Mouse (Mus musculus) embryonic facial prominence, embryonic 13.5 days (tissue): ENCODE results near the gene Dnal4. TPM values are rescaled to one million over a fixed set of nuclear protein-coding genes. Genes with fewer than 3 reads are reported as not detected.
"Not testable (repeated sequence)": the region's sequence is repeated elsewhere in the genome, so short reads cannot be mapped to it uniquely, and the experiment has no call there.

ENCODE experiments used
- ATAC-seq: fragments of 200-750 bp; cut with Nextera tagmentation; 2 replicates; pipeline ENCODE4 v1.8.0; 2017; ENCODE audit warnings: low read depth; ENCODE audit not compliant: insufficient number of reproducible peaks, insufficient read depth, low FRiP score, low TSS enrichment
- H3K27ac ChIP-seq: fragments of 300-500 bp; sonication (generic); 2 replicates; pipeline ENCODE4 v1.5.1; 2015; ENCODE audit warnings: moderate library complexity, mild to moderate bottlenecking, inconsistent platforms
- H3K27me3 ChIP-seq: fragments of 300-500 bp; sonication (generic); 2 replicates; pipeline ENCODE4 v1.6.1; 2015; ENCODE audit warnings: mild to moderate bottlenecking, inconsistent platforms
- H3K36me3 ChIP-seq: fragments of 300-500 bp; sonication (generic); 2 replicates; pipeline ENCODE4 v1.6.1; 2015; ENCODE audit warnings: mild to moderate bottlenecking, inconsistent platforms
- H3K4me1 ChIP-seq: fragments of 300-500 bp; sonication (generic); 2 replicates; pipeline ENCODE4 v1.6.1; 2015; ENCODE audit warnings: inconsistent platforms
- H3K4me2 ChIP-seq: fragments of 300-500 bp; sonication (generic); 2 replicates; pipeline ENCODE4 v1.6.1; 2015; ENCODE audit warnings: moderate library complexity, mild to moderate bottlenecking, inconsistent platforms
- H3K4me3 ChIP-seq: fragments of 300-500 bp; sonication (generic); 2 replicates; pipeline ENCODE4 v1.5.1; 2015; ENCODE audit warnings: mild to moderate bottlenecking, inconsistent platforms
- H3K9ac ChIP-seq: fragments of 300-500 bp; sonication (generic); 2 replicates; pipeline ENCODE4 v1.6.1; 2015; ENCODE audit warnings: mild to moderate bottlenecking, inconsistent platforms
- H3K9me3 ChIP-seq: fragments of 300-500 bp; sonication (generic); 2 replicates; pipeline ENCODE4 v1.6.1; 2016; ENCODE audit warnings: inconsistent platforms
- WGBS: fragments of 180-500 bp; shearing (Covaris S2); methylation state at CpG from one replicate; pipeline ENCODE4 v1.1.7; 2015; ENCODE audit warnings: mixed read lengths; 5-methylcytosine and 5-hydroxymethylcytosine counted together
- polyA plus RNA-seq: library from polyadenylated mRNA; unstranded; fragments of >200 nt; fragmentation: Nextera tagmentation; extraction: Ambion mirVana; gene quantifications from 2 replicates; pipeline ENCODE4 v1.2.1, GENCODE M21; 2015

Gene Dnal4
- 69.2 and 74.4 TPM in 2 replicates for polyA plus RNA-seq

DNA sequence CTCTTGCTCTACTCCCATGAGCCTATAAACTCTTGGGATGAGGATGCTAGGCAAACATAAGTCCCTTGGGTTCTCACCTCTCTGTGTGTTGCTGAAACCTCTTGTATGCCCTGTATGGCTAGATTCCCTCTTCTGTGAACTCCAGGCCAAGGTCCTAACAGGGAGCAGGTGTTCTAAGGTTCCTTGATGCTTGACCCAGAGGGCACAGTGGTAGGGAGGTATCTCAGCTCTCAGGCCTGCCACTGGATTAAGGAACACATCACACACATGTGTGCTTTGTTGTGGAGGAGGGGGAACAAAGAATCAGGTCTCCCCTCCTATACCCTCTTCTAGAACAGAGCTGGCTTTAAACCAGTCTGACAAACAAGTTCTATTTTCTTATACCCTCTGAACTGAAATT lies at the start of gene Dnal4:
Gene Dnal4, minus strand, starts transcription at position 101 of the 400 bp plus-strand sequence.
- Histone ChIP-seq H3K4me3 (no peak within 1 kb of the TSS), H3K4me1 (peaks cover 24% of the 10 kb centered on the region), H3K9me3 (no peaks in the 10 kb centered on the region), H3K27me3 (no peaks in the 10 kb centered on the region), H3K36me3 (no peaks in the 10 kb centered on the region), H3K27ac (no peak within 1 kb of the TSS), H3K4me2 (no peak within 1 kb of the TSS), H3K9ac (no peak within 1 kb of the TSS)
- ATAC-seq: no peak

GRCm38 (mm10) chr15:79827061-79827777 lies 49.6 kb upstream of the Dnal4 start:
- peaks cover 73% of the 10 kb centered on the region for H3K4me1 ChIP-seq
- H3K9me3 ChIP-seq: no peaks in the 10 kb centered on the region
- 0 out of 2 replicates have a peak overlapping the region, but pooled peaks have one; percentile 51 for H3K9ac ChIP-seq
- no peak overlapping the region for H3K27ac ChIP-seq
- 88% methylated on average over 14 of the region's 14 CpGs for WGBS
- H3K36me3 ChIP-seq: peaks cover 60% of the 10 kb centered on the region
- no peaks in the 10 kb centered on the region for H3K27me3 ChIP-seq
- ATAC-seq: no peak
- H3K4me2 ChIP-seq: no peak overlapping the region
- H3K4me3 ChIP-seq: no peak overlapping the region

- peaks cover 53% of the 10 kb centered on the region for H3K36me3 ChIP-seq
- H3K4me1 ChIP-seq: peaks cover 65% of the 10 kb centered on the region
- 0 out of 2 replicates have a peak overlapping the region, but pooled peaks have one; percentile 51 for H3K9ac ChIP-seq
- H3K9me3 ChIP-seq: no peaks in the 10 kb centered on the region
- no peaks in the 10 kb centered on the region for H3K27me3 ChIP-seq
- H3K4me3 ChIP-seq: no peak overlapping the region
- WGBS: 77% methylated on average over 9 of the region's 9 CpGs
- no peak overlapping the region for H3K27ac ChIP-seq
- H3K4me2 ChIP-seq: no peak overlapping the region
- ATAC-seq: no peak
Observed at GRCm38 (mm10) chr15:79826221-79826935, 48.7 kb upstream of the Dnal4 start.

- no peak overlapping the region for H3K4me3 ChIP-seq
- peaks cover 51% of the 10 kb centered on the region for H3K36me3 ChIP-seq
- H3K9me3 ChIP-seq: no peaks in the 10 kb centered on the region
- H3K4me2 ChIP-seq: no peak overlapping the region
- ATAC-seq: no peak
- H3K4me1 ChIP-seq: peaks cover 59% of the 10 kb centered on the region
- no peak overlapping the region for H3K9ac ChIP-seq
- 47% methylated on average over 14 of the region's 14 CpGs for WGBS
- no peak overlapping the region for H3K27ac ChIP-seq
- no peaks in the 10 kb centered on the region for H3K27me3 ChIP-seq
Observed at GRCm38 (mm10) chr15:79825146-79825825, 47.6 kb upstream of the Dnal4 start.

GRCm38 (mm10) chr15:79823588-79824280 lies 46.1 kb upstream of the Dnal4 start:
- Histone ChIP-seq H3K27ac (no peak overlapping the region), H3K4me2 (no peak overlapping the region), H3K4me1 (peaks cover 45% of the 10 kb centered on the region), H3K27me3 (no peaks in the 10 kb centered on the region), H3K9me3 (no peaks in the 10 kb centered on the region), H3K9ac (no peak overlapping the region), H3K36me3 (peaks cover 40% of the 10 kb centered on the region), H3K4me3 (no peak overlapping the region)
- 72% methylated on average over 19 of the region's 19 CpGs for WGBS
- ATAC-seq: no peak

DNA sequence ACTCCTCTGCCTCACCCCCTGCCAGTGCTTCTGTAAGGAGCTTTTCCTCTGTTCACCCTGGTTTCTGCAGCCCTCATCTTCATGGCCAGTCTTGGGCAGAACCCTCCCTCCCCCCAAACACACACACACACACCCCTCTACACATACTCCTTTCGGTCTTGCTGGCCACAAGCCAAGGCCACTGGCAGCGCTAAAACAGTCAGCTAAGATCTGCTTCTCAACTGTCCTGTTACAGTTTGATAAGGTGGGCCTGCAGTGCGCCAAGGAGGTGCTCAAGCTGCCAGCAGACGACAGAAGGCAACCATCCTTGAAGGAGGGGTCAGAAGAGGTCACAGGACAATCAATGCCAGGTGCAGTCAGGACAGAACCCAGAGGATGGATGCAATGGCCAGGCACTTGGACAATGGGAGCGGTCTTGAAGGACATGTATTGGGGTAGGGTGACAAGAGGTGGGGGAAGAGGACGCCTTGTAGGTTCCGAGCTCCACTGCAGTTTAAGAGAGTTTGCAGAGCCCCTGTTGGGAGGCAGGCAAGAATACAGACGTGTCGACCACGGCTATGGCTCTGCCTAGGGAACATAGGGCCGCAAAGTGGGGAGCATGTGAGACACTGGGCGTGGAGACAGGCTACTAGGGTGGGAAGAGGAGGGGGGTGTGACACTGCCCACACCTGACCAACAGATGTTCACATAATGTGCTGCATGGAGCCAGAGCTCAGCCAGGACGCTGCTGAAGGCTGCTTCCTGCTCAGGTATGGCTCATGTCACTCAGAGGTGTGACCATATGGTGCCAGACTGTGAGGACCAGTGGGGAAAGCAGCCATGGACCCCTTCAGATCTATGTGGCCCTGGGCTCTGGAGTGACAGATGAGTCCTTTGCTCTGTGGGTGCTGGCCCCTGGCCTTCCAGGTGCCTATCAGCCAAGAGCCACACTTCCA lies 44.9 kb upstream of the Dnal4 start:
- no peak overlapping the region for H3K4me2 ChIP-seq
- H3K27ac ChIP-seq: no peak overlapping the region
- 0 out of 2 replicates have a peak, but pooled peaks have one; percentile 13 for ATAC-seq
- no peak overlapping the region for H3K4me3 ChIP-seq
- H3K9me3 ChIP-seq: no peaks in the 10 kb centered on the region
- H3K9ac ChIP-seq: no peak overlapping the region
- H3K36me3 ChIP-seq: peaks cover 28% of the 10 kb centered on the region
- WGBS: 63% methylated on average over 13 of the region's 13 CpGs
- no peaks in the 10 kb centered on the region for H3K27me3 ChIP-seq
- peaks cover 33% of the 10 kb centered on the region for H3K4me1 ChIP-seq

GRCm38 (mm10) chr15:79818325-79818724 lies 40.7 kb upstream of the Dnal4 start:
- H3K36me3 ChIP-seq: peaks cover 10% of the 10 kb centered on the region
- no peaks in the 10 kb centered on the region for H3K9me3 ChIP-seq
- no peak overlapping the region for H3K4me3 ChIP-seq
- no peak overlapping the region for H3K4me2 ChIP-seq
- no peak overlapping the region for H3K27ac ChIP-seq
- H3K4me1 ChIP-seq: peaks cover 6% of the 10 kb centered on the region; the same call in 1 of the 2 replicates
- H3K27me3 ChIP-seq: no peaks in the 10 kb centered on the region
- H3K9ac ChIP-seq: no peak overlapping the region
- 87% methylated on average over 4 of the region's 4 CpGs for WGBS
- no peak for ATAC-seq

GRCm38 (mm10) chr15:79813666-79814258 lies 36.1 kb upstream of the Dnal4 start:
- WGBS: 42% methylated on average over 8 of the region's 8 CpGs
- no peak for ATAC-seq
- Histone ChIP-seq H3K4me3 (no peak overlapping the region), H3K4me2 (no peak overlapping the region), H3K36me3 (no peaks in the 10 kb centered on the region), H3K4me1 (no peaks in the 10 kb centered on the region), H3K9me3 (no peaks in the 10 kb centered on the region), H3K27me3 (peaks cover 16% of the 10 kb centered on the region), H3K9ac (no peak overlapping the region), H3K27ac (no peak overlapping the region)

DNA sequence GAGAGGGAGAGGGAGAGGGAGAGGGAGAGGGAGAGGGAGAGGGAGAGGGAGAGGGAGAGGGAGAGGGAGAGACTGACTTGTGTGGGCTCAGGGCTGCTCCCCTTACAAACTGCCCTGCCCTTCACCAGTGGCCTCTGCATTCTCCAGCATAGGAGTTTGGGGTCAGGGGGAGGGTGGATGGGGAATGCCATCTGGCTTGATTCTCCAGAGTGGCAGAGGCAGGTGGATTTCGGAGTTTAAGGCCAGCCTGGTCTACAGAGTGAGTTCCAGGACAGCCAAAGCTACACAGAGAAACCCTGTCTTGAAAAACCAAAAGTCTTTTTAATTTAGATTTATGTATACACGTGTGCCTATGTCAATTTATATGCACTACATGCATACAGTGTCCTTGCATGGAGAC lies 35.2 kb upstream of the Dnal4 start:
- H3K4me1 ChIP-seq, H3K9ac ChIP-seq, H3K9me3 ChIP-seq, H3K4me3 ChIP-seq, ATAC-seq, H3K27ac ChIP-seq, H3K36me3 ChIP-seq, H3K4me2 ChIP-seq: not testable (repeated sequence)
- H3K27me3 ChIP-seq: peaks cover 24% of the 10 kb centered on the region
- WGBS: 60% methylated on average over 2 of the region's 2 CpGs

DNA sequence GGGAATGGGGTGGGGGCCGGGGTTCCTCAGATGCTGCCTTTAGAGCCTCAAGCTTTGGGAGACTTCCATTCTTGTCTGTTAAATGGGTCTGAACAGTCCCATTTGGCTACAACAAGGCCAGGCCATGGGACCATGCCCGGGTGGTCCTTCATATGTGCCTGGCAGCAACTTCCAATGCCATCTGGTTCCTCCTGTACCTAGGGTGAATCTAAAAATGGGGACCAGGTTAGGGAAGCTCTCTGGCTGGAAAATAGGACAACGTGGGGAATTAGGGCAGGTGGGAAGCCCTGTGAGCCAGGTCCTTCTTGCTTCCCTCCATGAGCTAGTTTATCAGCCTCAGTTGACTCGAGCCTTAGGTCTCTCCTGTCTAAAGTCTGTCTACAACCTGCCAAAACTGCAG lies 33.3 kb upstream of the Dnal4 start:
- no peak overlapping the region for H3K27ac ChIP-seq
- H3K4me3 ChIP-seq: no peak overlapping the region
- H3K4me1 ChIP-seq: no peaks in the 10 kb centered on the region
- H3K9me3 ChIP-seq: no peaks in the 10 kb centered on the region
- no peak overlapping the region for H3K9ac ChIP-seq
- no peak overlapping the region for H3K4me2 ChIP-seq
- ATAC-seq: no peak
- H3K27me3 ChIP-seq: peaks cover 42% of the 10 kb centered on the region
- WGBS: 62% methylated on average over 4 of the region's 4 CpGs
- no peaks in the 10 kb centered on the region for H3K36me3 ChIP-seq
